Mouse (Mus musculus) layer of hippocampus, postnatal 25 days (tissue): ENCODE measurements around the gene Uba3. TPM values are rescaled to one million over a fixed set of nuclear protein-coding genes. Genes with fewer than 3 reads are reported as not detected.

ENCODE experiments used
- DNase-seq, 2 experiments: peaks; one replicate each; pipeline ENCODE4 v3.0.0; 2022; ENCODE audit warnings: mixed read lengths in 2 of 2, low spot score in 1 of 2; ENCODE audit errors: extremely low spot score in 1 of 2
- total RNA-seq, 2 experiments: library from RNA; stranded (reverse); gene quantifications; 2 replicates each; pipeline ENCODE4 v1.2.3; 2021

The Uba3 gene
- total RNA-seq = 10 to 100 TPM; 70.4 to 71.5 TPM

DNA sequence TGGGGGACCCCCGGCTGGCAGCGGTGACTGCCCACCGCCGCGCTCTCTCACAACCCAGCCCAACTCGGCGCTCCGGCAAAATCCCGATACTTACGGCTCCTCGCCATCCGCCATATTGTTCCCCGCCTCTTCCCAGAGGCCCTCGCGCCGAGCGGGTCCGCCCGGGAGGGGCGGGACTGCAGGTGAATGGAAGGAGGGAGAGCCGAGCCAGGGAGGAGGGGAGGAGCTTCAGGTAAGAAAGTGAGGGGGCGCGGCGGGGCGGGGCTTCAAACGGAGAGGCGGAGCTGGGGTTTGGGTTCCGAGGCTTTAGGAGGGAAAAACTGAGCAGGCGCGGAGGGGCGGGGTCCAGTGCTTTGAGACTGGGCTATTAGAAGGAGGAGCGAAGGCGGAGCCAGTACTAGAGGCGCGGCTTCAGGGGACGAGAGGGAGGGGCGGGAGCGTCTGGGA is at the start of gene Uba3:
Gene Uba3, minus strand, starts transcription at position 209 of the 447 bp plus-strand sequence.
- DNase-seq = peak; percentile 95 to 97

DNA sequence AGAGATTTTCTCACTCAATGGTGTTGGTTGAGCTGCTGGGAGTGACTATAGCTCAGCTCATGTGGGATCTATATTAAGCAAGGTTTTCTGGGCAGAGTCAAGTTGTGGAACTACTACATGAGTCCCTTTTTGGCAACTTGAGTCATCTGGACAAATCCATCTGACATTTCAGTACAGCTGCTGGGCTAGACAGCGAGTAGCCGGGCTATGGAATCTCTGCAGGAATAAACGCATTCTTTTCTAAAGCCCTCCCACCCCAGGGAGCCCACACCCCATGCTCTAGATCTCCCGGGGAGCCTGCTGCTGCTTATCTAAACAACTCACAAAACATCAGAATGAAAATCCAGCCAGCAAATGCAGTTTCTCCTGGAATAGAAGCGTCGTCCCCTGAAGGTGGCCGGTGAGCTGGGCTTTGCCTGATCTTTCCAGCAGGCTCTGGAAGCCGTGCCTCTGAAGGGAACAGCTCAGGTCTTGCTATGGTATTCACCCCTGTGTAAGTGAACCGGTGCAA is 47.3 kb upstream of the Uba3 start, which contains the start of gene Lmod3:
Gene Lmod3, minus strand, starts transcription at position 49 of the 511 bp plus-strand sequence.
- no peak for DNase-seq

DNA sequence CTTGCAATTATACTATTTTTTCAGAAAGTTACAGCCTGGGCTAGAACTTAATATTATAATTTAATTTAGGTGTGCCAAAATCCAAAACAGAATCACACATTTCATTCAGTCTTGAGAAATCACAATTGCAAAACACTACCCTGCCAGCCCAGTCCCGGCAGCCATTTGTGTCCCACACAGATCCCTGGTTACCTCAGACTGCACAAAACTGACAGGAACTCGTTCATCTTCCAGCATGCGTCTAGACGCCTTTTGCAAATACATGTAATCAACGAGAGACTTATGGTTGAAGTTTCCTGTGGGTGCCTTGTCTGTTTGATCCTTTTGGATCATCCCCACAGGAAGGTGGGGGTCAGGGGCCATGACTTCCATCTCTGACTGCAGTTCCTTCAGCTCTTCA is 46.6 kb upstream of the Uba3 start:
- DNase-seq = no peak

- DNase-seq = peak in 1 of 2 experiments; percentile 58
These were observed 45.5 kb upstream of the Uba3 start for GRCm38 (mm10) chr6:97250966-97251365.

- no peak for DNase-seq
These were observed 39.8 kb upstream of the Uba3 start for GRCm38 (mm10) chr6:97245200-97245599.

DNA sequence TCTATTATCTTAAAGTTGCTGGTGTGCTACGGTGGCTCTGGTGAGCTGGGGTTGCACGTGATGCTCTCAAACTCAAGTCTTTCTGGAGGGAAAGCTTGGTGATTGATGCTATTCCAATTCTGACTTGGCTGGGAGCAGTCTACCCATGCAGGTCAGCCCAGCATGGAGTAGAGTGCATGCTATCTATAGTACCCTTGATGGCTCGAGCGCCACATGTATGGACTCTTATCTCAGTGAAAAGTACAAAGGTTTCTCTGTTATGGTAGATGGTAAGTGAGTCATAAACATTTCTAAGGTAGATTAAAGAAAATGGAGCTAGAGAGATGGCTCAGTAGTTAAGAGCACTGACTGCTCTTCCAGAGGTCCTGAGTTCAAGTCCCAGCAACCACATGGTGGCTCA is 37.1 kb upstream of the Uba3 start:
- DNase-seq = no peak

DNA sequence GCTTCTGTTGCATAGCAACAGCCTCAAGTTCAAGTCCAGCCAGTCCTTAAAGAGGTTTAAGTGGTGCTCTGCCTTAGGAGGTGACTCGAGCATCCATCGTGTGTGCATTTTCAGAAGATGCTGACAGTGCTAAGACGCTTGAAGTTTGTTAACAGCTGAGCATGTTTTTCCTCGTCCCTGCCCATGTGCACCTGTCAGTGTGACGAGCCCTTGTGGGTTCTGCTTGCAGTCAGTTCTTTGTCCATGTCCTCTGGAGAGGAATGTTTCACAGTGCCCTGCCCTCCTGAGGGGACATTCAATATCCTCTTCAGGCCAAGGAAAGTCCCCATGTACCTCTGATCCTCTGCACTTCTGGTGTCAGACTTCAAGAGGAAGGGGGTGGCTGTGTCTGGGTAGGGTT is 34.6 kb upstream of the Uba3 start:
- no peak for DNase-seq

DNA sequence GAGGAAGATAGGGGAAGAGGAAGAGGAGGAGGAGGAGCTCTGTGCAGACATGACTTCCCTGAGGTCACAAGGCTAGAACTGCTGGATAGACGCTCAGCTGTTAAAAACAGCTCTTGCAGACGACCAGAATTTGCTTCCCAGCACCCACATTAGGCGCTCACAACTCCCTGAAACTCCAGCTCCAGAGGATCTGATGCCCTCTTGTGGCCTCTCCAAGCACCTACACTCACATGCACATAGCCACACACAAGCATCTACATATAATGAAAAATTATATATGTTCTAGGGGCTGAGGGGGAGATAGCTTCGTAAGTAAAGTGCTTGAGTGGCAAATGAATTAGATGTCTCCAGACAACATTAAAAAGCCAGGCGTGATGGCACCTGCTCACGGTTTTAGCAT is 33.9 kb upstream of the Uba3 start:
- DNase-seq = no peak

DNA sequence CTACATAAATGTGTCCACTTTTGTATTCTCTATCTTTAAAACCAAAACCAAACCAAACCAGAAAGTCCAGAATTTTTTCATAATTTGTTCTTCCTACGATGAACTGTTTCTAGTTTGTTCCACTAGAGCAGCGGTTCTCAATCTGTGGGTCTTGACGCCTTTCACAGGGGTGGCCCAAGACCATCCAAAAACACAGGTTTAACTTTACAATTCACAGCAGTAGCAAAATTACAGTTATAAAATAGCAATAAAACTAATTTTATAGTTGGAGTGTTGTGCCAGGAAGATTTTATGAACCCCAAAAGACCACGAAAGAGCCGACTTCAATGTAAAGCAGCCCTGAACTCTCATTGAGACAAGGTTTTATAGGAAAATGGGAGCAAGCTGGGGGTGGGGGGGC is 30.6 kb upstream of the Uba3 start:
- no peak for DNase-seq

DNA sequence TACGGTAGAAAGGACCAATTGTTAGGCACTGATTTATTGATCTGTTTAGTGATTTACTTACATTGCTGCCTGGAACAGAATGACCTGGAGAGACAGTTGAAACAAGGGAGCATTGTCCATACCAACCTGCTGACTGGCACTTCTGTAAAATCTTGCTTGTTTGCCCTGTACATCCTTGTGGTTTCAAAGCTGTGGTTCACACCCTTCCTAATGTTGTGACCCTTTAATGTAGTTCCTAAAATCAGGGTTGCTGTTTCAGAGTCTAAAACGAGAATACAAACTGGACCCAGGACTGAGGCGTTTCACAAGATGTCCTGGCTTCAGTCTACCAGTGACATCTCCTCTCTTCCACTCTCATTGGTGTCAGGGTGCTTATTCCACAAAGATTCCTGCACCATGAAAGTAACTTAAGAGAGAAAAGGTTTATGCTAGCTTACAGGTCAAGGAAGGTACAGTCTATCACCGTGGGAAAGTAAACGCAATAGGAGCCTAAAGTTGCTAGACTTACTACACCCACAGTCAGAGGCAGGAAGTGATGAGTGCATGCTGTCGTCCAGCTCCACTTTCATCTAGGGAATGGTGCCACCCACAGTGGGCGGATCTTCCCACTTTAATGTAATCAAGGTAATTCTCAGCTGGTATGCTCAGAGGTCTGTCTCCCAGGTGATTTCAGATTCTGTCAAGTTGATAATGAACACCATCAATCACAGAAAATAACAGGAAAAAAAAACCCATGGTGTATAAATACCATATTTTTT is 29.6 kb upstream of the Uba3 start:
- no peak for DNase-seq

GRCm38 (mm10) chr6:97227067-97227847 is 21.8 kb upstream of the Uba3 start:
- DNase-seq = no peak

DNA sequence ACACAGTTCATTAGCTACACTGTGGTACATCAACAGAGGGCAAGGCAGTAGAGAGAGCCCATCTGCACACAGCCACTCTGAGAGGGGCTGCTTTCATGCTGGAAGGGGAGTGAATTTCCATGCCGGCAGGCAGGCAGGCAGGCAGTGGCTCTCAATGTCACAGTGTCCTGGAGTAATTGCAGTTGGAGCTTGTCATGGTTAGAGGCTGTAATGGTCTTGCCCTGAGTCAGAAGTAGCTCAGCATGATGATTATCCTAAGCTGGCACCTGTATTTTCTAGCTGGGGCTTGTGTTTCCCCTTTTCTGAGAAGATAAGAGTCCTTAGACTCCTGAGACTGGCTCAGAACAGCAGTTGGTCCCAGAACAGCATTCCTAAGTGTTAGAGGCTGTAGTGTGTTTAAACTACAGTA is 20.6 kb upstream of the Uba3 start:
- DNase-seq = no peak

GRCm38 (mm10) chr6:97224505-97224904 is 19.1 kb upstream of the Uba3 start:
- no peak for DNase-seq

- DNase-seq = no peak
These were observed 18.1 kb upstream of the Uba3 start for GRCm38 (mm10) chr6:97223566-97223965.

- no peak for DNase-seq
These were observed 17.6 kb upstream of the Uba3 start for GRCm38 (mm10) chr6:97222931-97223467.

GRCm38 (mm10) chr6:97222321-97222720 is 16.9 kb upstream of the Uba3 start:
- no peak for DNase-seq

- DNase-seq = peak in 1 of 2 experiments; percentile 25
These were observed 16.0 kb upstream of the Uba3 start for GRCm38 (mm10) chr6:97221205-97222025.

DNA sequence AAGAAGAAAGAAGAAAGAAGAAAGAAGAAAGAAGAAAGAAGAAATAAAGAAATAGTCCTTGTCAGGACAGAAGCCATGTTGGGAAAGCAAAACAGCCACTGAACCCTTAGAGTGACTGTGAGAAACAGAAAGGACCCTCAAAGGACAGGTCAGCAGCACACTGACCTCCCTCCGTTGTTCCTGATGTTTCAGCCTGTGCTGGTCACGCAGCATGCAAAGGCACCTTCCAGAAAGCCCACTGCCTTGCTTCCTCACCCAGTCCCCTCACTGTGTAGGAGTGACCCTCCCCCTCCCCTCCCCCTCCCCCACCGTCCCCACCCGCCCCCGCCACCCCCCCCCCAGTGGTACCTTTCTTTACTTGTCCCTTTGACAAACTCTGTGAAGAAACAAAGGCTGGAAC is 15.2 kb upstream of the Uba3 start:
- DNase-seq = no peak

- no peak for DNase-seq
These were observed 10.8 kb upstream of the Uba3 start for GRCm38 (mm10) chr6:97216154-97216821.

- no peak for DNase-seq
These were observed 6.5 kb upstream of the Uba3 start for GRCm38 (mm10) chr6:97211981-97212380.
